Mouse (Mus musculus): ENCODE data around the gene Zcchc14.
"Not testable (repeated sequence)": the region's sequence is repeated elsewhere in the genome, so short reads cannot be mapped to it uniquely, and the experiment has no call there.

Gene Zcchc14

DNA sequence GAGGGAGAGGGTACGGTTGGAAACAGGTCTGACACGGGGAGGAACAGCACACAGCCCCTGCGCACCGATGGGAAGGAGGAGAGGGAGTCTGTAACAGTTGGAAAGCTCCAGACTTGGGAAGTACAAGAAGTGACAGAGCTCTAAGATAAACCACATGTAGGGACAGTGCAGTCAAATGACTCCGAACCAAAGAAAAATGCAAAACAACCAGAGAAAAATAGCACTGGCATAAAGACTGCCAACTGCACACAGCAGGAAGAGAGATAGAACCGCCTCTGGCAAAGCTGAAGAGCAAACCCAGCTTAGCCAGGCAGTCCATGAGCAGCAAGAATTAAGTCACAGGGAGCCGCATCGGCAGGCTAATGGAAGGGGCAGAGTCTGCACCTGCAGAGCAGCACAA lies 29.7 kb downstream of the Zcchc14 start:
- no peak for DNase-seq (ENCODE audit: low spot score)

DNA sequence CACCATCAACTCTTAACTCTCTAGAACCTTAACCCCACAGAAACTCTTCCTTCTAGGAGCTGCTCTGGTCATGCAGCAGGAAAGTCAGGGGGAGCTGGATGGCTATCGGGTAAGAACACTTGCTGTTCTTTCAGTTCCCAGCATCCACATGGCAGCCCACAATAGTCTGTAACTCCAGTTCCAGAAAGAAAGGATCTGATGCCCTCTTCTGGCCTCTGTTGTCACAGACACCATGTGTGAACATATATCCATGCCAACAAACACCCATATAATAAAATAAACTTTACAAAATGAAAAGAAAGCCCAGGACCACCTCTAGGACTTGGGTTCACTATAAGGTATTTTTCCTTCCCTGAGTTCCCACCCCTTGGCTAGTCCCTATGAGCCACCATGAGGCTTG lies 30.8 kb downstream of the Zcchc14 start:
- no peak for DNase-seq (ENCODE audit: low spot score)

DNA sequence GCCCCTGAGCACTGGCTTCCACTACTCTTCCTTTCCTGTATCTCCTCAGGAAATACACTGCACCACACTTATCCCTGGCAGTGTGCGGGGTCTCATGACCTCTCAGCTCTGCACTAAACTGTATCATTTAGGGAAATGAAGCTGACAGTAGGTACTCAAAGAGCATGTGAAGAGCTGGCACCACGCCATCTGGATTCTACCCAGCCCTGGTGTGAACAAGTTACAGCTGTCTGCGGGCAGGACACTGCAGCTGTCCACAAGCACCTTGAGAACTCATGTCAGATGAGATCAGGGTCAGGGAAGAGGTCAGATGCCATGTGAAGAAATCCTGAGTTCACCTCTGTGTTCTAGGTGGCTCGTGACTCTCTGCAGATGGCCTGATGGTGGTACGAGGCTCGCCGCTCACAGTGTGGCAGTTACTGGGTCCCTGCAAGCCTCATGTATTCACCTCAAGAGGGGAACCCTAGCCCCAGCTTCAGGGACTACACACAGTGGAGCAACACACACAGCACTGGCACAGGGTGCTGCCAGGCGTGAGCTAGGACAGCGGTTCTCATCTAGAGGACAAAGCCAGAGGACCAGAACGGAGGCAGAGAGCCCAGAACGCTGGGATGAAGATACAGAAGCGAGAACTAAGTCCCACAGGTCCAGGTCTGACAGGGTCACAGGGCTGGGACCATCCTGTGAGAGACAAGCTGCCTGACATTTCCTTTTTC lies 31.7 kb downstream of the Zcchc14 start:
- DNase-seq (ENCODE audit: low spot score), result no peak

DNA sequence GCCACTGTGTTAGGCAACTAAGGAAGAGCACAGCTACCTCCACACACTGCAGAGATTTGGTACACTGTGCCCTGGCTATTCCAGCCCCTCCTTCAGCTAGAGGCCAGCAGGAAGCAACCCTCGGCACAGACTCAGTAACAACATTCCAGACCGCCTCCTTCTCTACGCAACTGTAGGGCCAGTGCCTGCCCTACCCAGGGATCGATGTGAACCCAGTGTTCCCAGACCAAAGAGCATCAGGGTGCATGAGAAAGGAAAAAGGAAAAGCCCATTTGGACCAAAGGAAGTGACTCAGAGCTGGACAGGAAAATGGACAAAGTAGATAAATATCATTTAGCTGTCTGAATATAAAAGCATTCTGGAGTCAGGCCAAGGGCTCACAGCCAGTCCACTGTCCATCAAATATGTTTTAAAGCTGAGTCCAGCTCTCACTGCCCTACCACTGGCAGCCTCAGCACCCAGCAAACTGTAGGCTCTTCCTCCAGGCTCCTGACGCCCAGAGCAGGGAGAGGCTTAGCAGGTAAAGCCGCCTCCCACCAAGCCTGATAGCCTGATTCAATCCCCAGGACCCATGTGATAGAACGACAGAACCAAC lies 33.2 kb downstream of the Zcchc14 start:
- DNase-seq (ENCODE audit: low spot score), result peak; percentile 34

DNA sequence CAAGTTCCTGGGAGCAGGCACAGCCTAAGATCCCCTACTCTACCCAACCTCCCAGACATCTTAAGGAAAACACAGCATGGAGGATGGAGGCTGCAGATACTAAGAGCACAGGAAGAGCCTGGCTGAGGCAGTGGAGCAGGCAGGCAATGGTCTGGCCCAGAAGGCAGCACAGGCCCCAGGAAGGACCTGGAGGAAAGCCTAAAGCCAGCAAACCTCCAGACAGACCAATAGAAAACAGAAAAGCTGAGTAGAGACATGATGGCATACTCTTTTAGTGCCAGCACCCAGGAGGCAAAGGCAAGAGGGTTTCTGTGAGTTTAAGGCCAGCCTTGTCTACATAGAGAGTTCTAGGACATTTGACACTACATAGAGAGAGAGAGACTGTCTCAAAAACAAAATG lies 39.3 kb downstream of the Zcchc14 start:
- DNase-seq (ENCODE audit: low spot score), result no peak

DNA sequence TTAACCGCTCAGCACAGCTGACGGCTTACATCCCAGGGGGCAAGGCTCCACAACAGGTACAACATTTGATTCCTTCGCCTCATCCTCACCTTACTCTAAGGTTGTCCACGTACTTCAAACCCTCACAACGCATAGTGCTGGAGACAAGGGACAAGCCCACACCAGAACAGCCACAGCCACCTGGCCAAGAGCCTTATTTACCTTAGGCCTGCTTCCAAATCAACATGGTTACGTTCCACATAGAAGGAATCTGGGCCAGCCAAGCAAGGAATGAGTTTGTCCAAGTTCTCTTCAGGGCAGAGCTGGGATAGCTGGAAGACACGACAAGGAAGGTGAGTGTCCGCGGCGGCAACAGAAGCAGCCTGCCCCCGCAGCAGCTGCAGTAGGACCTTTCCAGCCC lies 42.8 kb downstream of the Zcchc14 start:
- no peak for DNase-seq (ENCODE audit: low spot score)

DNA sequence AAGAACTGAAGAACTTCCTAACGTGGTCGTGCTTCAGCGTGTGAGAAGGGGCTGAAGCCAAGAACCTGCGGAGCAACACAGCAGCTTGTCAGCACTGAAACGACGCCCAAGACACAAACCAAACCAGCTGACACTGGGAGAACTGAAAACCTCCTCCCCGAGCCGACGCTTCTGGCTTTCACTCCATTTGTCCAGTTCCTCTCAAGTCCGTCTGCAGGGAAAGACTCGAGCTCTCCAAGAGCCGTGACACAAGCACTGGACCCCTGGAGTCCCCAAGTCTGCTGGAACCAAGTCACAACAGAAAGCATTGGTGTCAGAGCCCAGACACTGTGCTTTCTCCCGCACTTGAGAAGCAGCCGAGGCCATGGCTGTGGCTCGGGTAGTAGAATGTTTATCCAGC lies 43.5 kb downstream of the Zcchc14 start:
- no peak for DNase-seq (ENCODE audit: low spot score)

DNA sequence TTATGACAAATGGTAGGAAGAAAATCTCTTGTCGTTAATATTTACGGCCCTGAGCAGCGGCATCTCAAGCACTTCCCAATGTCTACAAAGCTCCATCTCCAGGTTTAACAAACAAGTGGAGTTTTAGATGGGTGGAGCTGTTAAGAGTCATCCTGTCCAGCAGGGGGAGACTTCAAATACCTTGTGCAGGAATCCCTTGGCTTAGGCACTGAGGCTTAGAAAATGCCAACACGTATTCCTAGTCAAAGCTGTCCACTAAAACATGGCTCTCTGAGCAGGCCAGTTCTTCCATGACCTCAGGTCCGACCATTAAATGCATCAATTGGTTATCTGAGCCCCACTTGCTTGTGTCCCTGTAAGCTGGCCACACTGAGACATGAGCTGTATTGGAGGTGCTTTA lies 45.0 kb downstream of the Zcchc14 start:
- no peak for DNase-seq (ENCODE audit: low spot score)

DNA sequence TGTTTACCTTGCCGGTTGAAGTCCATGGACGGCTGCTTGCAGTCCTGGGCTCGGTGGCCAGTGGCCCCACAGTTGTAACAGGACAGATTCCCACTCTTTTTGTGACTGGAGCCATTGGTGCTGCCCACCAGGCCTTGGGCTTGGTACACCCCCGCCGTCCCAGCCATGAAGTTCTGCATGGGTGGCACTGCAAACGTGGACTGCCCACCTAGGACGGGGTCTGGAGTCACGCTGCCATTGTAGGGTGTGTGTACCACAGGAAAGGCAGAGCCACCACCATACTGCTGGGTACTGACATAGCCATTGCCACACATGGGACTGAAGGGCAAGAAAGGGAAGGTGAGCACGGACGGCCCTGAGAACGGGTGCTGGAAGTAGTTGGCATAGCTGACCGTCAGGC lies 48.9 kb downstream of the Zcchc14 start:
- no peak for DNase-seq (ENCODE audit: low spot score)

DNA sequence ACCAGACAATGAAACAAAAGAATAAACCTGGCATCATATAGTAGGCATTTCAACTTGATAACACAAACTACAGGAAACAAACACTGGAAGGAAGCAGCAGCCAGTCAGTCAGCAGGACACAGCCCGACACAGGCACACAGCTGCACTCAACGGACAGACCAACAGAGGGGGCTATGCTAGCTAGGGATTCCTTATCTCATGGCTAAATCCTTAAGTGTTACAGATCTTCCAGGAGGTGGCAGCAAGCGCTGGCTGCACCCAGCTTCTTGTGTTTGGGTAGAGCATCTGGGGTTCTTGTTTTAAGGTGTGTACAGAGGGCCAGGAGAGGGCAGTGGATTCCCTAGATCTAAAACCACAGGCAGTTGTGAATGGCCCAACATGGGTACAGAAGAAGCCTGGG lies 49.8 kb downstream of the Zcchc14 start:
- no peak for DNase-seq (ENCODE audit: low spot score)

DNA sequence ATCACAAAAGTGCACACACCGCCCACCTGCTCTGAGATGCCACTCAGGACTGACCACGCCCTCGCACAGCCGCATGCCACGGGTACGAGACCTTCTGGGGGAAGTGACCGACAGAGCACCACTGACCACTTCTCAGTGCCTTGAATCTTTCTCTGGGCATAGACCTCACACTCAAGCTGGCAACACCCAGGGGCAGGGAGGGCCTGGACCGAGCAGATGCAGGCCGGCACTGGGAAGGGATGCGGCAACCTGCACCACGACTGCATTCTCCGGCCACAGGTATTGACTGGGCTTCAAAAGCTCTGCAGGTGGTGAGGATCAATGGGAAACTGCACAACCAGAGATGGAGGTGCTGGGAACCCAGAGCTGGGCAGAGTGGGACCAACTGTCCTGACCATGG lies 50.3 kb downstream of the Zcchc14 start:
- no peak for DNase-seq (ENCODE audit: low spot score)

DNA sequence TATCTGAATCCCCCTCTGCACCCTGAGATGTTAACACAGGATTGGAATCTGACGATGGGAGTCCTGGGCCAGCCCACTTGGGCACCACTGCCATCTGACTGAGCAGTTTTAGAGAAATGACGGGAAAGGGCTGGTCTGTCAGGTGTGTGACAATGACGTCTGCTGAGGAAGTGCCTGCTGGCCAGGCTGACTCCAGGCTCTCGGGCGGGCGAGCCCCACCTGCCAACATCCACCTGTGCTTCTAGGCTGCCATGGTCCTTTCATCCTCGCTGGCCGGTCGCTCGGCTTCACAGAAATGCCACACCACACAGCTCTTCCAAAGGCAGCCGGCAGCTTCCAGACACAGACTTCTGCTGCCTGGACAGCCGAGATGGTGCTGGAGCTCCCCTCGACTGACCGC lies 52.9 kb downstream of the Zcchc14 start:
- no peak for DNase-seq (ENCODE audit: low spot score)

DNA sequence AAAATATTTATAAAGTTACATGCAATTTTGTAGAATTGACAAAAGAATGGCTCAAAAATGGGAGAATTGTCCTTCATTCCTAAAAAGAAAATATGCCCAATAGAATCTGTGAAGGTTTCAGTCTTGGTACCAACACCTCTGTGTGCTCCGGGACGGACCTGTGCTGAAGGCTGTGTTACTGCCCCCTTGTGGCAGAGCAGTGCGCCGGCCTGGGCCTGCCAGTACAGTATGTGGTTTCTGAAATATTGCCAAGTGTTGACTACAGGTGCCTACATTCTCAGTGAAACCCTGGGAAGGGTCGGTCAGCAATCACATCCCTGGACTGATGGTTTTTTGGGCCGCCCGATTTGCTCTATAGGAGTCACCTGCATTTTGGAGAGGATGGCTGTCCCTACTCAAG lies 53.8 kb downstream of the Zcchc14 start:
- DNase-seq (ENCODE audit: low spot score), result peak; percentile 64

DNA sequence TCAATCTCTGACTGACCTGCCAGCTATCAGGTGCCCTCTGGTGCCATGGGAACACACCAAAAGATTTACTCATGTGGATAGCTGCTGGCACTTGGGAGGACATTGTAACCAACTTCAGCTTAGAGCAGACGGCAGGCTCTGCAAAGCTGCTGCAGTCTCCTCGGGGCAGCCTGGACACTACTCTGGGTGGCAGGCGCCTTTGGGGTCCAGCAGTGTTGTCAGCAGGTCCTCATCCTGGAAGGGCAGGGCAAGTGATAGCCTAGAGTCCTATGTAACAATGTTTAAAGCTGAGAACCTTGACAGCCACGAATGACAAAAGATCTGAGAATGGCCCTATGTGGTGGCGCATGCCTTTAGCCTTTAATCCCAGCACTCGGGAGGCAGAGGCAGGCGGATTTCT lies 54.5 kb downstream of the Zcchc14 start:
- DNase-seq (ENCODE audit: low spot score), result no peak

DNA sequence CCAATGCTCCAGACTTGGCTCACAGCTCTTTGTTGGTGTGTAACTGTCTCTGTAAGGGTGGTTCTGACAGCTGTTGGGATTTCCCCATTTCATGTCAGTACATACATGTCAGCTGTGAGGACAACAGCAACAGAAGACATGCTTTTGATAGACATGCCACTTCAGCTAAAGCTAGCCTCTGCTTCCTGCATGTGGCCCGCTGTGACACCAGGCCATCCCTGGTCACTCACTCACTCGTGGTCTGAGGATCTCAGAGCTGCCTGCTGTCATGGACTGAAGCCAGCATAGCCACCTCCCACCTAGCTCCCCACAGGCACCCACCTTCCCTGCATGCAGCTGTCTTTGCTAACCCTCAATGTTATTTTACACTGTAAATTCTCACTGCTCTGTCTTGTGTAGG lies 55.2 kb downstream of the Zcchc14 start:
- not testable (repeated sequence) for DNase-seq (ENCODE audit: low spot score)

DNA sequence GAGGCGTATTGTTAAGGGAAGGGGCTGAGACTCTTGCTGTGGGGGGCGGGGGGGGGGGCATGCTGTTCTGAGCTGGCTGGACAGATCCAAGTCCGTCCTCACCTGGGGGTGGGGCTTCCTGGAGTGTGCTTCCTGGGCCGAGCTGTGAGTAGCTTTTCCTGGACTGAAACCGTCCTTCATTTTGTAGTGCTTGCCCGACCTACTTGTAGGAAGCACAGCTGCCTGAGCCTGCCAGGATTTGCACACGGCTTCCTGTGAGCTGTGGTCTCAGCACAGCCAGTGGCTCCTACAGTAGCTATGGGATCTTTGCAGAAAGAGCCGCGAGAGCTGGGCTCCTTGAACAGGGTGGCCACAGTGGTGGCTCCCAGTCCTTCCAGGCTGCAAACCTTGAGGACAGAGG lies 58.7 kb downstream of the Zcchc14 start:
- no peak for DNase-seq (ENCODE audit: low spot score)

DNA sequence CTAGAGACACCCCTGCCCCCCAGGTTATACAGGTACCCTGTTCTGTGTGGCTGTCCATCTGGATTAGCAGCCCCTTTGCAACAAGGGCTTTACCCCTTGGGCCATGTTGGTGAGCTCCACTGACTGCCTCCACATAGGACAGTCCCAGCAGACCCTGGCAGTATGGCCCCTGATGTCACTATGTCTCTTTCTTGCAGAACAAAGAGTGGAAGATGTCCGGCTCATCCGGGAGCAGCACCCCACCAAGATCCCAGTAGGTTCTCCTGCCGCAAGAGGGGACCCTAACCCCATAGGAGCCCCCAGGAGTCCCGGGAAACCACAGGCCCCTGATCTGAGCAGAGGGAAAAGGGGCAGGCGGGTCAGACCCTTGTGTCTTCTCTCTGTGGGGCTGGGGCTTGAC lies 59.4 kb downstream of the Zcchc14 start:
- DNase-seq (ENCODE audit: low spot score), result no peak

DNA sequence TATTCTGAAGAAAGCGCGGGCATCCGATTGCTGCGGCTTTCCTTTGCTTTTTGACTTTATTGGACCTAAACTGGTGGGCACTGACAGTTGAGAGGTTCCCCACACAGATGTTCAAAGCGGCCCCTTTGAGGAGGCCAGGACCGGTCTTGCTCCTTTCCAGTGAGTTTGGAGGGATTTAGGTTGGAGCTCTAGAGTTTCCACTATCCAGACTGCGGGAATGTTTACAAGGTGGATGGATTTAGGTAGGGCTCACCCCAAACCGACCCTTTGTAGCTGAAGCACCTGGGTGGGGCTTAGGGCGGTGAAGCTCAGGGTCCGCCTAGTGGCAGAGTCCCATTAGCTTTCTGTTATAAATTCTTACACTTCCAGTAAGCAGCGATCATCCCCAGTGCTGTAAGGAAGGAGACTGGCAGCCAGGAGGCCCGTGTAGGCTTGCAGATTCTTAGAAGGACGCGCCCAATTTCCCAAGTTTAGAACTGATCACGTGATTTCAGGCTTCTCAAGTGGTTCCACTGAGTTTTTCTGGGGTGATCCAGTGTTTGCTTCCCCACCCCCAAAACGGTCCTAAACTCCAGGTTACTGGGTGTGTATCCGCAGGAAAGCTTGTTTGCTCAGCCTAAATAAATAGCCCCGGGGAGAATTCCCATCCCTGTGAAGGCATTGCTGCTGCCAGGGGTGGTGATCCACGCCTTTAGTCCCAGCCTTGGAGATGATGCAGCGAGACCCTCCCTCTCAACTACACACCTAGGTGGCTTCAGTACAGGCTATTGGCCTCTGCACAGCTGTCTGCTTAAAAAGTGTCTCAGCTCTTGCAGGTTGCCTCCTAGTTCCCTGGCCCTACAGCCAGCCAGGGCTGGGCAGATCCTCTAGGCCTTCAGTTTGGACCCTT lies 61.3 kb downstream of the Zcchc14 start:
- no peak for DNase-seq (ENCODE audit: low spot score)

DNA sequence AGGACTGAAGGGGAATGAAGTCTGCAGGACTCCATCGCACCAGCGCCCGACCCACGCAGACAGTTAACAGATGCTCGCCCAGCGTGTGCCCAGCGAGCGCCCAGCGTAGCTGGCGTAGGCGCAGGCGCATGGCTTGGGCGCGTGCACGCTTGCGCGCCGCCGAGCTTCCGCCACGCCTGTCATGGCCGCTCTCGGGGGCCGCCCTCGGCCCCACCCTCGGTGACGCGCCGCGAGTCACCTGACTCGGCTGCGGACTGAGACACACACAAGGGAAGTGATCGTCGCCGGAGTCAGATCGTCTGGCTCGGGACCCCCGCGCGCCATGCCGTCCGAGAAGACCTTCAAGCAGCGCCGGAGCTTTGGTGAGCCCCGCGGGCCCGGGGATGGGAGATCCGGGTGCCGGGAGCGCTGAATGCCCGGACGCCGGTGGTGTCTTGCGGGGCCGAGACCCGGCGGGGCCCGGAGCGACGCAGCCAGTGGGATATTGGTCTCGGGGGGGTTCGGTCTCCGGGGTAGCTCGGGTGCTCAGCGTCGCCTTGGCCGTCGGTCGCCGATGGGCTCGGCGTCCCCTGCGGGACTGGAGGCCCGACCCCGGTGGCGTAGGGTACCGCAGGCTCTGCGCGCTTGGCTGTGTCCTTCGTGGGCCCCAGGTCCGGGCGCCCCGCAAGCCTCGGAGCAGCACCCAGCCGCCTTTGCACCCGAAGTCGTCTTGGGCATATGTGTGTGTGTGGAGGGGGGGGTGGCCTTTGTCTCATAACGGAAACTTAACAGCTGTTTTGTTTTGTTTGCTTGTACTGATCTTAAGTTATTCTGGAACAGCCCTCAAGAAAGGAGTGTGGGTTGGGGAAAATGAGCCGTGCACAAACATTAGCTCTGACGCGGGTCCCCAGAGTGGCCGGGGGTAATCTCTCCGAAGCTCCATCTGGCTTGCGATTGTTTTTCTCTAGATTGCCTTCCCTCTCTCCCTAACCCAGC lies 62.2 kb downstream of the Zcchc14 start, which contains the start of gene Map1lc3b:
Map1lc3b (plus strand) TSS at position 159 of the 975 bp plus-strand sequence.
- DNase-seq (ENCODE audit: low spot score), result peak; percentile 89

DNA sequence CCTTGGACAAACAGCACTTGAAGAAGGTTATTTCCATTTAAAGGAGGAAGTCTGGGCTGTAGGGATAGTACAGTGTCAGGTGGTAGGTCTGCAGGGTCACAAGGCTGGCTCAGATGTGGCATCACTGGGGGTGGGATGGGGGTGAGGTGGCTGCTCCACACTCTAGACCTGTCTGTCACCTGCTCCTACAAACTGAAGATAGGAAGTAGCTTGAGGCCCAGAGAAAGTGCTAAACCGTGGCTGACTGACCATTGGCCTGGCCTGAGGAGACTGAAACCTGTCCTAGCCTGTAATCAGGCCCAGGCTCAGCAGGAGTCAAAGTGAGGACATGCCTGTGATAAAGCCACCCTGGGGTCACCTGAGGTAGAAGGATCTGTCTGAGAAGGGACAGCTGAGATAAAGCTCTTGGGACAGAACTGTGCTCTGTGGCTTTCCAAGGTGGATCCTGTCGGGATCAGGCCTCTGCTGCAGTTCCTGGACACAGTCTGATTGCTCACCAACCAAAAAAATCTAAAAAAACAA lies 63.4 kb downstream of the Zcchc14 start:
- DNase-seq (ENCODE audit: low spot score), result no peak

DNA sequence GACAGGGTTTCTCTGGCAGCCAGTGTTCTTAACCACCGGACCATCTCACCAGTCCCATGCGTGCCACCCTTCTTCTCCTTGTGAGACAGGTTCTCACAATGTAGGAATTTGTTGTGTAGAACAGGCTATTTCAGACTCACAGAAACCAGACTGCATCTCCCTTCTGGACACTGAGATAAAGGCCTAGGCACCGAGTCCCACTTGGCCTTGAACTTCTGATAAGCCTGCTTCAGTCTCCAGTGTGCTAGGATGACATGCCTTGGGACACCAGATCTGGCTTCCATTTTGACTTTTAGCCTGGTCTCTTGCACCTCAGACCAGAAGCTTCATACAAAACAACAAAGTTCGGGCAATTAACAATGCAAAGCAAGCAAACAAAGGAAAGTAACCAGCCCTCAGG lies 64.0 kb downstream of the Zcchc14 start:
- DNase-seq (ENCODE audit: low spot score), result no peak
